In the genomic region with DNA sequence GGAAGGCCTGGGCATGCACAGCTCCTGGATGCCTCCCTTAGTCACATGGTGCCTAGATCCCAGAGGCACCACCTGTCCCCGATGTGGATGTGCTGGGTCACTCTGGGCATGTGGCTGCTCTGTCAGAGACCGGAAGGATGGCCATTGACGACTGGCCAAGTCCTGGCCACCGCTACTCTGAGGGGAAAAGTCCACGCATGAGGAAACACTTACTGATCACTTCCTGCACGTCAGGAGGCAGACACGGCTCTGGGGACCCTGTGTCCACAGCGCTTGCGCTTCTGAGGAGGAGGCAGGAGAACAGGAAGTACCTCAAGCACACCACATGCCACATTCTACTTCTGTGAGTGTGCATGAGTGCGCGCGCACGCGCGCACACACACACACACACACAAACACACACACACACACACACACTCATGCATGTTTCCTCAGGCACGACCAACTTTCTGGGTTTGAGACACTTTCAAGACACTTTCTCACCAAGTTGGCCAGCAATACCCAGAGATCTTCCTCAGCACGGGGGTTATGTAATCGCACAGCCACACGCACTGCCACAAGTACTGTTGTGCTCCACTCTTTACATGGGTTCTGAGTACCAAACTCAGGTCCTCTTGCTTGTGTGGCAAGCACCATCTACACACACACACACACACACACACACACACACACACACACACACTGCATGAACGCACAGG, we compare ENCODE assay signal across 9 mouse cellular contexts.
DNase-seq lines count a peak whose midpoint lies in the region; ATAC-seq and TF ChIP-seq lines count a peak whose summit lies in the region.
"Had no signal": no experiment of that assay in that cellular context is flagged by ENCODE, and none has a peak within 500 bp of the region (broad histone marks: within the 10 kb centered on the region; RNA-seq: fewer than 3 reads in every experiment).

No protein-coding gene starts in this region.

- TF ChIP-seq CTCF in lung, embryonic 14.5 days (IDR thresholded peaks at IDR 0.05; ENCODE audit: low read depth), result no peak

- WGBS in lung, embryonic 14.5 days, result 55% methylated on average over 20 of the region's 20 CpGs
- 62% methylated on average over 20 of the region's 20 CpGs for WGBS in stomach, embryonic 16.5 days

- 0 out of 2 replicates have a peak overlapping the region, but pooled peaks have one; percentile 7 for H3K4me2 ChIP-seq in lung, embryonic 14.5 days
- peak overlapping the region; percentile 20; the same call in 1 of the 2 replicates for H3K4me2 ChIP-seq in stomach, embryonic 16.5 days (ENCODE audit: low read depth, low read length)

- H3K4me3 ChIP-seq in lung, embryonic 14.5 days (ENCODE audit: low read depth, low read length), result no peak overlapping the region
- no peak overlapping the region for H3K4me3 ChIP-seq in stomach, embryonic 16.5 days (replicated peaks; ENCODE audit: low read length)

- H3K36me3 ChIP-seq in lung, embryonic 14.5 days (ENCODE audit: insufficient read depth), result no peaks in the 10 kb centered on the region
- H3K36me3 ChIP-seq in stomach, embryonic 16.5 days (ENCODE audit: control insufficient read depth, insufficient read depth, low read length), result no peaks in the 10 kb centered on the region

- peak; percentile 71 for ATAC-seq in inflammation-experienced regulatory T-cells, adult 6 months
- ATAC-seq in lung, embryonic 14.5 days (ENCODE audit: insufficient read depth), result 0 out of 2 replicates have a peak, but pooled peaks have one; percentile 4
- ATAC-seq in stomach, embryonic 16.5 days (ENCODE audit: insufficient read depth, low FRiP score), result no peak; the same call in 1 of the 2 replicates
- ATAC-seq: Patski had no signal

- peak overlapping the region; percentile 69 for H3K27ac ChIP-seq in lung, embryonic 14.5 days (ENCODE audit: low read depth)
- peak overlapping the region; percentile 77 for H3K27ac ChIP-seq in stomach, embryonic 16.5 days (ENCODE audit: low read length)

- 0 out of 2 replicates have a peak overlapping the region, but pooled peaks have one; percentile 13 for H3K9ac ChIP-seq in lung, embryonic 14.5 days
- H3K9ac ChIP-seq in stomach, embryonic 16.5 days (ENCODE audit: low read length), result peak overlapping the region; percentile 53

- peak; percentile 78 for DNase-seq in gastrocnemius, adult 18-20 months (ENCODE audit: low spot score)
- no peak for DNase-seq in gastrocnemius, postnatal 10 days
- DNase-seq in brain, adult 2 months (ENCODE audit: low read depth, low spot score), result peak; percentile 52
- peak; percentile 52 for DNase-seq in lung, embryonic 14.5 days
- DNase-seq in layer of hippocampus, postnatal 25 days (ENCODE audit: extremely low spot score in 1 of 2, low spot score in 1 of 2), result no peak
- no peak for DNase-seq in urinary bladder, postnatal 14 days (ENCODE audit: low spot score)

- H3K27me3 ChIP-seq in lung, embryonic 14.5 days (ENCODE audit: insufficient read depth, low read length), result no peaks in the 10 kb centered on the region
- no peaks in the 10 kb centered on the region for H3K27me3 ChIP-seq in stomach, embryonic 16.5 days (ENCODE audit: control insufficient read depth, insufficient read depth, low read length)
- H3K27me3 ChIP-seq: Patski had no signal

- H3K4me1 ChIP-seq in lung, embryonic 14.5 days (ENCODE audit: insufficient read depth), result peaks cover 31% of the 10 kb centered on the region
- peaks cover 38% of the 10 kb centered on the region for H3K4me1 ChIP-seq in stomach, embryonic 16.5 days (ENCODE audit: control insufficient read depth, insufficient read depth, low read length)

- no peaks in the 10 kb centered on the region for H3K9me3 ChIP-seq in lung, embryonic 14.5 days (ENCODE audit: low read depth, low read length)
- no peaks in the 10 kb centered on the region for H3K9me3 ChIP-seq in stomach, embryonic 16.5 days (replicated peaks; ENCODE audit: control insufficient read depth, low read length)

Comparison
In these comparisons a context has a peak if more than half of its experiments do, and no peak if none do; other contexts are left out.
1. DNase-seq: peak in gastrocnemius, adult 18-20 months (single experiment), brain, adult 2 months (single experiment) and lung, embryonic 14.5 days (single experiment); none in gastrocnemius, postnatal 10 days (single experiment), layer of hippocampus, postnatal 25 days (0 of 2) and urinary bladder, postnatal 14 days (single experiment).